Mouse (Mus musculus) hindbrain, embryonic 14.5 days (tissue): ENCODE results near the gene Cops9. TPM values are rescaled to one million over a fixed set of nuclear protein-coding genes. Genes with fewer than 3 reads are reported as not detected.
A peak's percentile ranks its signal among the peaks of the same experiment; 100 is the strongest.

Experiments
- ATAC-seq: fragments of 200-750 bp; cut with Nextera tagmentation; 2 replicates; pipeline ENCODE4 v1.8.0; 2017; ENCODE audit warnings: moderate number of reproducible peaks, mild to moderate bottlenecking, moderate TSS enrichment, moderate library complexity; ENCODE audit not compliant: low FRiP score
- DNase-seq: peaks from one replicate; pipeline ENCODE4 v3.0.0-alpha.2; 2015; ENCODE audit warnings: low spot score
- H3K27ac ChIP-seq: fragments of 300-500 bp; sonication (generic); 2 replicates; pipeline ENCODE4 v1.5.1; 2014; ENCODE audit warnings: mild to moderate bottlenecking, moderate library complexity
- H3K27me3 ChIP-seq: fragments of 300-500 bp; sonication (generic); 2 replicates; pipeline ENCODE4 v1.6.1; 2014; ENCODE audit warnings: mild to moderate bottlenecking, low read length, mixed read lengths; ENCODE audit not compliant: control insufficient read depth, insufficient read depth
- H3K36me3 ChIP-seq: fragments of 300-500 bp; sonication (generic); replicated peaks from 2 replicates; pipeline ENCODE4 v1.6.1; 2014; ENCODE audit not compliant: control insufficient read depth, insufficient read depth
- H3K4me1 ChIP-seq: fragments of 300-500 bp; sonication (generic); replicated peaks from 2 replicates; pipeline ENCODE4 v1.6.1; 2014; ENCODE audit warnings: antibody characterized with exemption, low read length, mixed read lengths; ENCODE audit not compliant: control insufficient read depth, insufficient read depth
- H3K4me2 ChIP-seq: fragments of 300-500 bp; sonication (generic); replicated peaks from 2 replicates; pipeline ENCODE4 v1.6.1; 2014; ENCODE audit warnings: mild to moderate bottlenecking, moderate library complexity
- H3K4me3 ChIP-seq: fragments of 300-500 bp; sonication (generic); replicated peaks from 2 replicates; pipeline ENCODE4 v1.5.1; 2014; ENCODE audit warnings: mild to moderate bottlenecking, low read length
- H3K9ac ChIP-seq: fragments of 300-500 bp; sonication (generic); 2 replicates; pipeline ENCODE4 v1.6.1; 2014
- H3K9me3 ChIP-seq: fragments of 300-500 bp; sonication (generic); 2 replicates; pipeline ENCODE4 v1.6.1; 2016; ENCODE audit warnings: low read length; ENCODE audit not compliant: control insufficient read depth
- WGBS: fragments of 180-500 bp; shearing (Covaris S2); extraction: QIAGEN DNeasy Blood & Tissue Kit; methylation state at CpG from one replicate; pipeline ENCODE4 v1.1.7; 2014; 5-methylcytosine and 5-hydroxymethylcytosine counted together
- polyA plus RNA-seq: library from polyadenylated mRNA; unstranded; fragments of >200 nt; fragmentation: Nextera tagmentation; extraction: Ambion mirVana; gene quantifications from 2 replicates; pipeline ENCODE4 v1.2.1, GENCODE M21; 2014

Cops9 gene
- polyA plus RNA-seq, 1 experiment from 2014 or later, result 683 TPM

DNA sequence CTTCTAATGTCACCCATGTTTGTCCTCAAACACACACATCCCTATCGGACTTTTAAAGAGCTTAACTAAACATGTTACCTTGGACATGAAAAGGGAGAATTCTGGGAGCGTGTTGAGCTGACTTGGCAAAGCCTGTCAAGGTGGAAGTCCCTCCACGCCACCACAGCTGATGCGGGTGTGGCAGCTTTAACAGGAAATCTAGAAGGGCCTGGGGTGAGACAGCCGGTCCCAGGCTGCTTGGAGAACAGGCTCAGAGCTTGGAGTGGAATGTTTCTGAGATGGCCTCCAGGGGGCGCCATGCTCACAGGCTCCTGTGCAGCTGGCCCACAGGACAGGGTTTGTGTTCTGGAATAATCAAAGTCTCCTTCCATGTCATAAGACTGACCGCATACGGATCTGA lies 6.9 kb upstream of the Cops9 start, which contains the start of gene Otos:
Gene Otos (minus strand): TSS at position 169 of the 400 bp plus-strand sequence.
- 28% methylated on average over 8 of the region's 8 CpGs for WGBS
- H3K4me1 ChIP-seq, result no peaks in the 10 kb centered on the region
- ATAC-seq (peak; percentile 67; the same call in 1 of the 2 replicates), DNase-seq (peak; percentile 77)
- H3K9ac ChIP-seq, result no peak within 1 kb of the TSS
- no peaks in the 10 kb centered on the region for H3K36me3 ChIP-seq
- no peak within 1 kb of the TSS for H3K27ac ChIP-seq
- H3K27me3 ChIP-seq, result no peaks in the 10 kb centered on the region
- no peak within 1 kb of the TSS for H3K4me2 ChIP-seq
- no peaks in the 10 kb centered on the region for H3K9me3 ChIP-seq
- H3K4me3 ChIP-seq, result no peak within 1 kb of the TSS

- no peaks in the 10 kb centered on the region for H3K9me3 ChIP-seq
- H3K36me3 ChIP-seq, result no peaks in the 10 kb centered on the region
- H3K4me2 ChIP-seq, result no peak overlapping the region
- no peaks in the 10 kb centered on the region for H3K4me1 ChIP-seq
- no peak for DNase-seq
- 56% methylated on average over 10 of the region's 10 CpGs for WGBS
- no peak overlapping the region for H3K9ac ChIP-seq
- H3K27ac ChIP-seq, result no peak overlapping the region
- no peak overlapping the region for H3K4me3 ChIP-seq
- H3K27me3 ChIP-seq, result no peaks in the 10 kb centered on the region
- ATAC-seq, result no peak
Observed at GRCm38 (mm10) chr1:92648197-92648596, 6.4 kb upstream of the Cops9 start.

DNA sequence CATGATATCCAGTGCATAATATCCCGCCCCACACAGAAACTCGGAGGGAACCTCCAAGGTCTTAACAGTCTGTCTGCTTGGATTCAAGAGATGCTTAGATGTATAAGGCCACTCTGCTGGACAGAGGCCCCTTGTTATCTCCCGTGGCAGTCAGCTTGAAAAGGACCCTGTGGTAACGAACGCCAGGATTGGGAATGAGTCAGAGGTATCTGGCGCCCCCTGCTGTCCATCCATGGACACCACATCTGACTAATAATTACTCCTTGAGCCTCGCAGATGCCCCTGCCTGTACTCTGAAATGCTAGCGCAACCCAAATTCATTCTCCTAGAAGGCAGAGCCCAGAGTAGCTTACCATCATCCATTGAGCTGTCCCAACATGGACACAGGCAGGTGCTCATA lies 6.0 kb upstream of the Cops9 start:
- ATAC-seq (peak; percentile 55), DNase-seq (peak; percentile 84)
- Histone ChIP-seq H3K9me3 (no peaks in the 10 kb centered on the region), H3K27ac (no peak overlapping the region), H3K27me3 (no peaks in the 10 kb centered on the region), H3K9ac (no peak overlapping the region), H3K4me1 (no peaks in the 10 kb centered on the region), H3K4me2 (no peak overlapping the region), H3K4me3 (no peak overlapping the region), H3K36me3 (no peaks in the 10 kb centered on the region)
- WGBS, result 8% methylated on average over 8 of the region's 8 CpGs

DNA sequence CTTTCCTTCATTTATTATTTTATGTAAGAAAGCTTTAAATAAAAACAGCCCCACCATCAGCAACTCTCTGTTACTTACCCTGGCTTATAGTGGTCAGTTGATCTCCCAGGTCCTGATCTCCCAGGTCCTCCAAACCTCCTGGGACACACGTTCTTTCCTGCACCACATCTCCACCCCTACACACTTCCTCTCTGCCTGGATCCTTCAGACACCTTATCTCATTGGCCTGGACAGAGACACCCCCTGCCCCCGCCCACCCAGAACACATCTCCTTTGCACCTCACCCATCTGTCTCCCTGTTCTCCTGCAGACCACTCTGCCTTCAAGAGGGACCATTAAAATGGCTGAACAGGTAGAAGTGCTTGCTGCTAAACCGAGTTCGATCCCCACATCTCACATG lies 5.2 kb upstream of the Cops9 start:
- Histone ChIP-seq H3K27ac (no peak overlapping the region), H3K9me3 (no peaks in the 10 kb centered on the region), H3K9ac (no peak overlapping the region), H3K4me3 (no peak overlapping the region), H3K4me1 (peaks cover 6% of the 10 kb centered on the region; the same call in 1 of the 2 replicates), H3K36me3 (no peaks in the 10 kb centered on the region), H3K27me3 (no peaks in the 10 kb centered on the region), H3K4me2 (no peak overlapping the region)
- DNase-seq (no peak), ATAC-seq (no peak)
- WGBS, result 75% methylated on average over 4 of the region's 4 CpGs

DNA sequence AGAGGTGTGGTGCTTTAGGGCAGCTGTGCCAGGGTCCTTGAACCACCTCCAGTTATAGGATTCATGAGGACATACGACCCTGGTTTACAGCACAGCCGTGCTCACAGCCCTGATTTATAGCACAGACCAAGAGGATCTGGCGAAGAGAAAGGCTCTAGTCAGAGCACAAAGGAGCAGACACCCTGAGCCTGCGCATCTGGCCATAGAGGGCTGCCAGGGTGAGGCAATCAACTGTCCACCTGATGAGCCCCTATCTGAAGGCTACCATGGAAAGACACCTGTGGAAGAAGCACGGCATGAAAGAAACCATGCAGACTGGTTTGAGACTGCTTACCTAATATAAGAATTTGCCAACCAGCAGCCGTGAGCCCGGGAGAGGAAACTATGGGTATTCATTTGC lies 4.8 kb upstream of the Cops9 start:
- no peak overlapping the region for H3K27ac ChIP-seq
- DNase-seq (no peak), ATAC-seq (no peak)
- no peak overlapping the region for H3K4me2 ChIP-seq
- no peak overlapping the region for H3K9ac ChIP-seq
- no peak overlapping the region for H3K4me3 ChIP-seq
- WGBS, result 80% methylated on average over 7 of the region's 7 CpGs
- no peaks in the 10 kb centered on the region for H3K27me3 ChIP-seq
- H3K36me3 ChIP-seq, result no peaks in the 10 kb centered on the region
- H3K9me3 ChIP-seq, result no peaks in the 10 kb centered on the region
- peaks cover 6% of the 10 kb centered on the region; the same call in 1 of the 2 replicates for H3K4me1 ChIP-seq

DNA sequence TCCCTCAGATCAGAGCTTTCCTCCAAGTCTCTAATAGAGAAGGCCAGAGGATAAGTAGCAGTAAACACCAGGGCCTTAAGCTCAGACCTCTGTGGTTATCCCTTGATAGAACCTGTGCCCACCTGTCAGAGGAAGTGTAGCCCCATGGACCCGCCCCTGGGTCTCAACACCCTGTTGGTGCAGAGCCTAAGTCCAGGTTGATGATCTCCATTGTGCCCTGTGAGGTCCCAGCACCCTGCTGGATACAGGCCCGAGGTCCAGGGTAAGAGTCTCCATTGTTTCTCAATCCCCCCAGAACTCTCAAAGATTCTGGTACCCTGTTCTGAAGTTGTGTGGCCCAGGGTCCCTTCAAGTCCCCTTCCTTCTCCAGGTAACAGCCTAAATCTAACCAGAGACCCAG lies 4.3 kb upstream of the Cops9 start:
- Histone ChIP-seq H3K4me3 (no peak overlapping the region), H3K4me2 (no peak overlapping the region), H3K4me1 (peaks cover 7% of the 10 kb centered on the region), H3K27ac (no peak overlapping the region), H3K27me3 (no peaks in the 10 kb centered on the region), H3K9me3 (no peaks in the 10 kb centered on the region), H3K36me3 (no peaks in the 10 kb centered on the region), H3K9ac (no peak overlapping the region)
- no peak for ATAC-seq
- WGBS, result 52% methylated on average over 2 of the region's 2 CpGs
- no peak for DNase-seq

- H3K4me1 ChIP-seq, result peaks cover 17% of the 10 kb centered on the region
- H3K27ac ChIP-seq, result no peak overlapping the region
- no peaks in the 10 kb centered on the region for H3K36me3 ChIP-seq
- no peak overlapping the region for H3K4me3 ChIP-seq
- ATAC-seq, result no peak
- no peaks in the 10 kb centered on the region for H3K27me3 ChIP-seq
- H3K9ac ChIP-seq, result no peak overlapping the region
- no peak for DNase-seq
- no peak overlapping the region for H3K4me2 ChIP-seq
- no peaks in the 10 kb centered on the region for H3K9me3 ChIP-seq
- 89% methylated on average over 5 of the region's 5 CpGs for WGBS
Observed at GRCm38 (mm10) chr1:92644916-92645315, 3.1 kb upstream of the Cops9 start.

GRCm38 (mm10) chr1:92643691-92644090 lies 1.9 kb upstream of the Cops9 start:
- Histone ChIP-seq H3K27me3 (no peaks in the 10 kb centered on the region), H3K4me3 (no peak overlapping the region), H3K9ac (no peak overlapping the region), H3K4me2 (no peak overlapping the region), H3K4me1 (peaks cover 17% of the 10 kb centered on the region), H3K36me3 (peaks cover 9% of the 10 kb centered on the region; the same call in 1 of the 2 replicates), H3K9me3 (no peaks in the 10 kb centered on the region), H3K27ac (no peak overlapping the region)
- 66% methylated on average over 4 of the region's 4 CpGs for WGBS
- no peak for DNase-seq
- no peak for ATAC-seq

DNA sequence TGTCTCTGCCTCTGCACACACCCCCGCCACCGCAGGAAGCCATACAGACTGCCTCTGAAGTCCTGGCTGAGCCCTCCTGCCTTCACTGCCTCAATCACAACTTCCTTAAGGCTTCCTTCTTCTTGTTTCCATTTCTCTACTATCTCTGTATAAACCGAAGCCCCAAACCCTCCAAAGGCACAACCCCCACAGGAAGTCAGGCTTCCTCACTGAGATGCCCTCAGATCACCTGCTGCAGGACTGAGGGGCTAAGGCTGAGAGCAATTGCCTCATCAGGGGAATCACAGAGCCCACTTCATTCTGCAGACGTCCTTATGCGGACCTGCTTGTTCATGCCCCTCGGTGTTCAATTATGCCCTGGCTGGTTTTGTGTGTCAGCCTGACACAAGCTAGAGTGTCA lies 1.4 kb downstream of the Cops9 start:
- peaks cover 17% of the 10 kb centered on the region for H3K4me1 ChIP-seq
- H3K27me3 ChIP-seq, result no peaks in the 10 kb centered on the region
- ATAC-seq (no peak), DNase-seq (no peak)
- peak overlapping the region; percentile 85; the same call in 1 of the 2 replicates for H3K4me3 ChIP-seq
- peak overlapping the region; percentile 91; the same call in 1 of the 2 replicates for H3K9ac ChIP-seq
- peaks cover 40% of the 10 kb centered on the region for H3K36me3 ChIP-seq
- WGBS, result 92% methylated on average over 6 of the region's 6 CpGs
- H3K9me3 ChIP-seq, result no peaks in the 10 kb centered on the region
- no peak overlapping the region for H3K27ac ChIP-seq
- H3K4me2 ChIP-seq, result peak overlapping the region; percentile 96

DNA sequence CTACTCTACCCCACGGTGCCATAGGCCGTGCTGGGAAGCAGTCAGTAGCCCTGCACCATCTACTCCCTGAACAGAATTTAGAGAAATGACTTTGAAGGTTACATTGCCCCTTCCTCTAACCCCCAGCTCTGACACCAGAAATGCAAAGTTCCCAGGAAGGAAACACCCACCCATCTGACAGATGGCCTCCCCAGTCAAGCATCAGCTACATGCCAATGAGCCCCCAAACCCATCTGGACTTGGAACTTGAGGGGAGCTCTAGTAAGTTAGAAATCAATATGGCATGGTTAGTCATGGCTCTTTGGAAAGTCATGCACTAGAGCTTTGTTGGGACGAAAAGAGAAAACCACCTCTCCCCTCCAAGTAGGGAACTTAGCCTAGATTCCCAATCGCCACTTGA lies 3.0 kb downstream of the Cops9 start:
- Histone ChIP-seq H3K36me3 (peaks cover 40% of the 10 kb centered on the region), H3K9ac (no peak overlapping the region), H3K27me3 (no peaks in the 10 kb centered on the region), H3K4me3 (no peak overlapping the region), H3K9me3 (no peaks in the 10 kb centered on the region), H3K4me2 (no peak overlapping the region), H3K27ac (no peak overlapping the region), H3K4me1 (peaks cover 20% of the 10 kb centered on the region)
- 96% methylated on average over 4 of the region's 4 CpGs for WGBS
- ATAC-seq (no peak), DNase-seq (no peak)
